In genomic region chr17:46636831-46637523, GRCm38 (mm10) we compare ENCODE assay signal across 8 mouse cellular contexts. TPM values are rescaled to one million over a fixed set of nuclear protein-coding genes. Genes with fewer than 3 reads are reported as not detected.
DNase-seq lines count a peak whose midpoint lies in the region; ATAC-seq and TF ChIP-seq lines count a peak whose summit lies in the region.

No protein-coding gene starts in this region.

- no peaks in the 10 kb centered on the region for H3K9me3 ChIP-seq in MEL (replicated peaks; ENCODE audit: insufficient read depth, low read length)
- H3K9me3 ChIP-seq in limb, embryonic 13.5 days, result no peaks in the 10 kb centered on the region
- H3K9me3 ChIP-seq in midbrain, embryonic 15.5 days, result no peaks in the 10 kb centered on the region

- TF ChIP-seq POLR2A in MEL (IDR thresholded peaks at IDR 0.05; ENCODE audit: control insufficient read depth in 1 of 2, insufficient read depth in 1 of 2, low read depth in 1 of 2, low read length in 2 of 2, poor library complexity in 1 of 2), result no peak

- H3K9ac ChIP-seq in MEL (ENCODE audit: control insufficient read depth, low read depth, low read length, poor library complexity, severe bottlenecking), result peak overlapping the region; percentile 23; the same call in 1 of the 2 replicates
- H3K9ac ChIP-seq in limb, embryonic 13.5 days, result peak overlapping the region; percentile 31; the same call in 1 of the 2 replicates
- no peak overlapping the region for H3K9ac ChIP-seq in midbrain, embryonic 15.5 days

- peak; percentile 61 for ATAC-seq in common myeloid progenitor, adult 5-6 weeks (replicated peaks; ENCODE audit: low read depth, poor library complexity, severe bottlenecking)
- peak; percentile 32 for ATAC-seq in limb, embryonic 13.5 days (ENCODE audit: low FRiP score, low read depth)
- peak; percentile 22; the same call in 1 of the 2 replicates for ATAC-seq in midbrain, embryonic 15.5 days (replicated peaks)
- no peak for ATAC-seq in activated CD4-positive, CD25-positive, alpha-beta regulatory T cell, adult 4 months

- no peaks in the 10 kb centered on the region for H3K27me3 ChIP-seq in MEL (ENCODE audit: control insufficient read depth in 1 of 2, insufficient read depth in 2 of 2, low read length in 2 of 2)
- no peaks in the 10 kb centered on the region for H3K27me3 ChIP-seq in limb, embryonic 13.5 days
- H3K27me3 ChIP-seq in midbrain, embryonic 15.5 days (replicated peaks), result no peaks in the 10 kb centered on the region

- TF ChIP-seq EP300 in MEL (IDR thresholded peaks at IDR 0.05; ENCODE audit: low read depth in 1 of 2, low read length in 2 of 2), result no peak

- H3K4me1 ChIP-seq in MEL (ENCODE audit: control insufficient read depth in 1 of 2, insufficient read depth in 2 of 2, low read length in 2 of 2), result peaks cover 0 to 5% of the 10 kb centered on the region in 2 experiments; a peak in 2 of 4 replicates
- H3K4me1 ChIP-seq in limb, embryonic 13.5 days, result peaks cover 10% of the 10 kb centered on the region
- 0 out of 2 replicates have a peak, but pooled peaks cover 2% of the 10 kb centered on the region for H3K4me1 ChIP-seq in midbrain, embryonic 15.5 days

- 14% methylated on average over 15 of the region's 15 CpGs for WGBS in limb, embryonic 13.5 days
- WGBS in midbrain, embryonic 15.5 days, result 22% methylated on average over 15 of the region's 15 CpGs

- H3K4me3 ChIP-seq in MEL (ENCODE audit: control insufficient read depth in 1 of 2, insufficient read depth in 1 of 2, low read depth in 2 of 2, low read length in 2 of 2), result peak overlapping the region; percentile 26 to 35; a peak in 3 of 4 replicates
- H3K4me3 ChIP-seq in limb, embryonic 13.5 days, result peak overlapping the region; percentile 19; the same call in 1 of the 2 replicates
- no peak overlapping the region for H3K4me3 ChIP-seq in midbrain, embryonic 15.5 days

- no peaks in the 10 kb centered on the region for H3K79me2 ChIP-seq in MEL (ENCODE audit: control insufficient read depth, insufficient read depth, low read length, poor library complexity)

- DNase-seq in A20 (ENCODE audit: low read depth, low spot score) (peak; percentile 59), MEL (ENCODE audit: low read depth, low spot score) (peak; percentile 89)
- peak; percentile 78 for DNase-seq in heart, adult 8-10 months (ENCODE audit: low spot score)
- peak; percentile 69 for DNase-seq in kidney, adult 18-20 months

- no peaks in the 10 kb centered on the region for H3K36me3 ChIP-seq in MEL (ENCODE audit: control insufficient read depth in 1 of 2, insufficient read depth in 2 of 2, low read length in 2 of 2)
- peaks cover 69% of the 10 kb centered on the region for H3K36me3 ChIP-seq in limb, embryonic 13.5 days
- peaks cover 34% of the 10 kb centered on the region for H3K36me3 ChIP-seq in midbrain, embryonic 15.5 days (replicated peaks)

- peak overlapping the region; percentile 51 for H3K4me2 ChIP-seq in limb, embryonic 13.5 days (replicated peaks)
- peak overlapping the region; percentile 15; the same call in 1 of the 2 replicates for H3K4me2 ChIP-seq in midbrain, embryonic 15.5 days

- TF ChIP-seq RAD21 in MEL (IDR thresholded peaks at IDR 0.05; ENCODE audit: low read depth, low read length), result peak; percentile 70

- no peak overlapping the region for H3K27ac ChIP-seq in MEL (ENCODE audit: control insufficient read depth, low read depth, low read length)
- H3K27ac ChIP-seq in limb, embryonic 13.5 days, result no peak overlapping the region
- no peak overlapping the region for H3K27ac ChIP-seq in midbrain, embryonic 15.5 days

- peak; percentile 43 to 83 (median 56) for TF ChIP-seq CTCF in MEL (IDR thresholded peaks at IDR 0.05 in 2 of 3, conservative IDR thresholded peaks at IDR 0.05 in 1 of 3; ENCODE audit: control insufficient read depth in 1 of 3, insufficient read depth in 1 of 3, low read depth in 2 of 3, low read length in 3 of 3, poor library complexity in 1 of 3, severe bottlenecking in 1 of 3)

TF ChIP-seq in MEL, 35 proteins besides CTCF, POLR2A, EP300 and RAD21 (continues in another document):
- TF ChIP-seq GABPA (IDR thresholded peaks at IDR 0.05; ENCODE audit: low read depth, low read length) (no peak), ELF1 (IDR thresholded peaks at IDR 0.05; ENCODE audit: low read depth, low read length) (0 out of 2 replicates have a peak, but pooled peaks have one; percentile 31), POLR2AphosphoS2 (IDR thresholded peaks at IDR 0.05; ENCODE audit: low read length) (no peak), TCF12 (IDR thresholded peaks at IDR 0.05; ENCODE audit: low read depth, low read length) (0 out of 2 replicates have a peak, but pooled peaks have one; percentile 5), TBP (IDR thresholded peaks at IDR 0.05; ENCODE audit: low read depth, low read length) (no peak), MAZ (IDR thresholded peaks at IDR 0.05; ENCODE audit: low read depth, low read length) (0 out of 2 replicates have a peak, but pooled peaks have one; percentile 33), ETS1 (IDR thresholded peaks at IDR 0.05; ENCODE audit: low read depth, low read length) (0 out of 2 replicates have a peak, but pooled peaks have one; percentile 28), ZNF384 (IDR thresholded peaks at IDR 0.05; ENCODE audit: low read depth, low read length) (peak; percentile 27; the same call in 1 of the 2 replicates), E2F4 (IDR thresholded peaks at IDR 0.05; ENCODE audit: borderline replicate concordance, low read depth, low read length) (no peak), MYC (IDR thresholded peaks at IDR 0.05; ENCODE audit: low read depth, low read length) (0 out of 2 replicates have a peak, but pooled peaks have one; percentile 21), SMC3 (IDR thresholded peaks at IDR 0.05; ENCODE audit: low read depth, low read length) (peak; percentile 61), TAL1 (IDR thresholded peaks at IDR 0.05; ENCODE audit: low read length) (no peak), SIN3A (IDR thresholded peaks at IDR 0.05; ENCODE audit: low read length) (peak; percentile 51; the same call in 1 of the 2 replicates), MAX (IDR thresholded peaks at IDR 0.05; ENCODE audit: low read length) (no peak), HCFC1 (IDR thresholded peaks at IDR 0.05; ENCODE audit: low read depth, low read length) (no peak)

RNA-seq across cellular contexts. Expression of gene Ptk7, which starts 7.7 kb away (rescaled TPM):
- 0.04 and 0.39 TPM in 2 replicates for total RNA-seq in MEL (2012; rRNA removed)
- under 1 TPM in 1 of 2 experiments, not detected in 1; 0.10 TPM for polyA plus RNA-seq in MEL (2012; ENCODE audit: insufficient read depth in 1 of 2, insufficient read length in 2 of 2, low read depth in 1 of 2, low replicate concordance in 2 of 2, missing spikeins in 1 of 2)
- total RNA-seq in common myeloid progenitor, adult 5-6 weeks (2017), result 5.7 and 6.7 TPM in 2 replicates
- 1 to 10 TPM; 1.8 to 3.5 (median 2.1) TPM for total RNA-seq in heart, adult 8-10 months (2022)
- 128 and 138 TPM in 2 replicates for polyA plus RNA-seq in limb, embryonic 13.5 days (2015; fragmentation: Nextera tagmentation; extraction: Ambion mirVana)
- polyA plus RNA-seq in midbrain, embryonic 15.5 days (2015; fragmentation: Nextera tagmentation; extraction: Ambion mirVana), result 33.6 and 34.8 TPM in 2 replicates
- polyA plus RNA-seq in activated CD4-positive, CD25-positive, alpha-beta regulatory T cell, adult 4 months (2017; shearing (Covaris generic)), result under 1 TPM in 1 of 2 experiments, not detected in 1; 0.22 TPM

RNA-seq across cellular contexts. Expression of gene Klc4, which starts 8.8 kb away (rescaled TPM):
- total RNA-seq in MEL (2012; rRNA removed), result 4.6 and 5.4 TPM in 2 replicates
- 1 to 10 TPM in 1 of 2 experiments, not detected in 1; 9.5 TPM for polyA plus RNA-seq in MEL (2012; ENCODE audit: insufficient read depth in 1 of 2, insufficient read length in 2 of 2, low read depth in 1 of 2, low replicate concordance in 2 of 2, missing spikeins in 1 of 2)
- 6.1 and 6.9 TPM in 2 replicates for total RNA-seq in common myeloid progenitor, adult 5-6 weeks (2017)
- 10 to 100 TPM; 27.5 to 29.1 (median 28.5) TPM for total RNA-seq in heart, adult 8-10 months (2022)
- polyA plus RNA-seq in limb, embryonic 13.5 days (2015; fragmentation: Nextera tagmentation; extraction: Ambion mirVana), result 26.4 and 26.5 TPM in 2 replicates
- 42.5 and 44.5 TPM in 2 replicates for polyA plus RNA-seq in midbrain, embryonic 15.5 days (2015; fragmentation: Nextera tagmentation; extraction: Ambion mirVana)
- 10 to 100 TPM in 1 of 2 experiments, 1 to 10 TPM in 1; 5.6 to 11.2 TPM for polyA plus RNA-seq in activated CD4-positive, CD25-positive, alpha-beta regulatory T cell, adult 4 months (2017; shearing (Covaris generic))

RNA-seq across cellular contexts. Expression of gene Mrpl2, which starts 9.1 kb away (rescaled TPM):
- total RNA-seq in MEL (2012; rRNA removed), result 224 and 237 TPM in 2 replicates
- 100 to 1,000 TPM in 1 of 2 experiments, not detected in 1; 207 TPM for polyA plus RNA-seq in MEL (2012; ENCODE audit: insufficient read depth in 1 of 2, insufficient read length in 2 of 2, low read depth in 1 of 2, low replicate concordance in 2 of 2, missing spikeins in 1 of 2)
- 102 and 113 TPM in 2 replicates for total RNA-seq in common myeloid progenitor, adult 5-6 weeks (2017)
- total RNA-seq in heart, adult 8-10 months (2022), result 100 to 1,000 TPM; 115 to 133 (median 125) TPM
- 104 and 106 TPM in 2 replicates for polyA plus RNA-seq in limb, embryonic 13.5 days (2015; fragmentation: Nextera tagmentation; extraction: Ambion mirVana)
- 60.6 and 74.5 TPM in 2 replicates for polyA plus RNA-seq in midbrain, embryonic 15.5 days (2015; fragmentation: Nextera tagmentation; extraction: Ambion mirVana)
- 10 to 100 TPM; 67.3 to 68.4 TPM for polyA plus RNA-seq in activated CD4-positive, CD25-positive, alpha-beta regulatory T cell, adult 4 months (2017; shearing (Covaris generic))

RNA-seq across cellular contexts. Expression of gene Cul7, which starts 13.2 kb away (rescaled TPM):
- 32.6 and 35.1 TPM in 2 replicates for total RNA-seq in MEL (2012; rRNA removed)
- polyA plus RNA-seq in MEL (2012; ENCODE audit: insufficient read depth in 1 of 2, insufficient read length in 2 of 2, low read depth in 1 of 2, low replicate concordance in 2 of 2, missing spikeins in 1 of 2), result 10 to 100 TPM; 35.8 to 45.8 TPM
- total RNA-seq in common myeloid progenitor, adult 5-6 weeks (2017), result 13.8 and 22.7 TPM in 2 replicates
- 10 to 100 TPM; 16.5 to 21.2 (median 18.7) TPM for total RNA-seq in heart, adult 8-10 months (2022)
- 63.2 and 66.0 TPM in 2 replicates for polyA plus RNA-seq in limb, embryonic 13.5 days (2015; fragmentation: Nextera tagmentation; extraction: Ambion mirVana)
- 44.7 and 46.3 TPM in 2 replicates for polyA plus RNA-seq in midbrain, embryonic 15.5 days (2015; fragmentation: Nextera tagmentation; extraction: Ambion mirVana)
- polyA plus RNA-seq in activated CD4-positive, CD25-positive, alpha-beta regulatory T cell, adult 4 months (2017; shearing (Covaris generic)), result 1 to 10 TPM; 2.8 to 4.1 TPM

RNA-seq across cellular contexts. Expression of gene Rrp36, which starts 37.2 kb away (rescaled TPM):
- total RNA-seq in MEL (2012; rRNA removed), result 43.6 and 55.3 TPM in 2 replicates
- polyA plus RNA-seq in MEL (2012; ENCODE audit: insufficient read depth in 1 of 2, insufficient read length in 2 of 2, low read depth in 1 of 2, low replicate concordance in 2 of 2, missing spikeins in 1 of 2), result 10 to 100 TPM in 1 of 2 experiments, not detected in 1; 51.2 TPM
- 46.2 and 51.9 TPM in 2 replicates for total RNA-seq in common myeloid progenitor, adult 5-6 weeks (2017)
- total RNA-seq in heart, adult 8-10 months (2022), result 10 to 100 TPM; 10.5 to 13.7 (median 12.4) TPM
- polyA plus RNA-seq in limb, embryonic 13.5 days (2015; fragmentation: Nextera tagmentation; extraction: Ambion mirVana), result 67.6 and 73.9 TPM in 2 replicates
- 49.9 and 50.8 TPM in 2 replicates for polyA plus RNA-seq in midbrain, embryonic 15.5 days (2015; fragmentation: Nextera tagmentation; extraction: Ambion mirVana)
- polyA plus RNA-seq in activated CD4-positive, CD25-positive, alpha-beta regulatory T cell, adult 4 months (2017; shearing (Covaris generic)), result 10 to 100 TPM; 44.0 to 48.0 TPM

Comparison
In these comparisons a context has a peak if more than half of its experiments do, and no peak if none do; other contexts are left out.
1. RNA of gene Ptk7, which starts 7.7 kb away (polyA plus RNA-seq): 128 to 138 TPM in limb, embryonic 13.5 days and 33.6 to 34.8 TPM in midbrain, embryonic 15.5 days; 0.22 TPM in activated CD4-positive, CD25-positive, alpha-beta regulatory T cell, adult 4 months and 0.10 TPM in MEL; every median in the first group is over 10 times any median in the second.
2. Peak in every context shown above with its lines, with median percentiles within 50 percentile points of each other: DNase-seq.